Mouse (Mus musculus): ENCODE data around the gene Rbfox3. TPM values are rescaled to one million over a fixed set of nuclear protein-coding genes. Genes with fewer than 3 reads are reported as not detected.

Rbfox3 gene
- total RNA-seq, 2 experiments from 2014 or later, result 224 to 233 TPM

- no peak for DNase-seq (ENCODE audit: low spot score in 2 of 2)
These were observed 28.3 kb downstream of the Rbfox3 start for GRCm38 (mm10) chr11:118883143-118883542.

- DNase-seq (ENCODE audit: low spot score in 2 of 2), result no peak
These were observed 29.5 kb downstream of the Rbfox3 start for GRCm38 (mm10) chr11:118881786-118882495.

GRCm38 (mm10) chr11:118879466-118880150 lies 31.8 kb downstream of the Rbfox3 start:
- DNase-seq (ENCODE audit: low spot score in 2 of 2), result no peak

- DNase-seq (ENCODE audit: low spot score in 2 of 2), result no peak
These were observed 32.7 kb downstream of the Rbfox3 start for GRCm38 (mm10) chr11:118878605-118879245.

- peak in 1 of 2 experiments; percentile 49 for DNase-seq (ENCODE audit: low spot score in 2 of 2)
These were observed 36.0 kb downstream of the Rbfox3 start for GRCm38 (mm10) chr11:118875243-118875897.

GRCm38 (mm10) chr11:118874487-118875095 lies 36.8 kb downstream of the Rbfox3 start:
- no peak for DNase-seq (ENCODE audit: low spot score in 2 of 2)

GRCm38 (mm10) chr11:118874022-118874421 lies 37.4 kb downstream of the Rbfox3 start:
- no peak for DNase-seq (ENCODE audit: low spot score in 2 of 2)

- DNase-seq (ENCODE audit: low spot score in 2 of 2), result no peak
These were observed 39.9 kb downstream of the Rbfox3 start for GRCm38 (mm10) chr11:118871527-118871926.

GRCm38 (mm10) chr11:118863360-118863759 lies 48.0 kb downstream of the Rbfox3 start:
- DNase-seq (ENCODE audit: low spot score in 2 of 2), result no peak

- no peak for DNase-seq (ENCODE audit: low spot score in 2 of 2)
These were observed 49.5 kb downstream of the Rbfox3 start for GRCm38 (mm10) chr11:118861801-118862431.

- no peak for DNase-seq (ENCODE audit: low spot score in 2 of 2)
These were observed 50.2 kb downstream of the Rbfox3 start for GRCm38 (mm10) chr11:118861246-118861645.

GRCm38 (mm10) chr11:118860812-118861211 lies 50.6 kb downstream of the Rbfox3 start:
- no peak for DNase-seq (ENCODE audit: low spot score in 2 of 2)

GRCm38 (mm10) chr11:118859839-118860238 lies 51.6 kb downstream of the Rbfox3 start:
- DNase-seq (ENCODE audit: low spot score in 2 of 2), result no peak

GRCm38 (mm10) chr11:118858305-118858704 lies 53.1 kb downstream of the Rbfox3 start:
- DNase-seq (ENCODE audit: low spot score in 2 of 2), result no peak

GRCm38 (mm10) chr11:118851391-118851790 lies 60.0 kb downstream of the Rbfox3 start:
- DNase-seq (ENCODE audit: low spot score in 2 of 2), result no peak

GRCm38 (mm10) chr11:118847986-118848385 lies 63.4 kb downstream of the Rbfox3 start:
- no peak for DNase-seq (ENCODE audit: low spot score in 2 of 2)

- DNase-seq (ENCODE audit: low spot score in 2 of 2), result peak in 1 of 2 experiments; percentile 54
These were observed 70.4 kb downstream of the Rbfox3 start for GRCm38 (mm10) chr11:118840992-118841391.

GRCm38 (mm10) chr11:118838167-118838566 lies 73.2 kb downstream of the Rbfox3 start:
- no peak for DNase-seq (ENCODE audit: low spot score in 2 of 2)

GRCm38 (mm10) chr11:118836889-118837288 lies 74.5 kb downstream of the Rbfox3 start:
- DNase-seq (ENCODE audit: low spot score in 2 of 2), result no peak

- no peak for DNase-seq (ENCODE audit: low spot score in 2 of 2)
These were observed 78.5 kb downstream of the Rbfox3 start for GRCm38 (mm10) chr11:118832793-118833481.

Measured in layer of hippocampus, postnatal 14 days (tissue).